Mouse (Mus musculus): ENCODE measurements around the gene Nxn.
"Not testable (repeated sequence)": the region's sequence is repeated elsewhere in the genome, so short reads cannot be mapped to it uniquely, and the experiment has no call there.

Nxn gene

GRCm38 (mm10) chr11:76255431-76256001, 143.4 kb downstream of the Nxn start:
- peak; percentile 92 for DNase-seq

GRCm38 (mm10) chr11:76253918-76254264, 145.0 kb downstream of the Nxn start:
- DNase-seq, result peak; percentile 39

- DNase-seq, result peak; percentile 82
Measured at GRCm38 (mm10) chr11:76253145-76253917, 145.6 kb downstream of the Nxn start.

- peak; percentile 78 for DNase-seq
Measured at GRCm38 (mm10) chr11:76252036-76252435, 146.9 kb downstream of the Nxn start.

- DNase-seq, result no peak
Measured at GRCm38 (mm10) chr11:76247239-76247638, 151.7 kb downstream of the Nxn start.

- DNase-seq, result no peak
Measured at GRCm38 (mm10) chr11:76246439-76246838, 152.5 kb downstream of the Nxn start.

- DNase-seq, result peak; percentile 39
Measured at GRCm38 (mm10) chr11:76243811-76244546, 155.0 kb downstream of the Nxn start.

- peak; percentile 87 for DNase-seq
Measured at GRCm38 (mm10) chr11:76242901-76243810, 155.8 kb downstream of the Nxn start, which contains the start of the genes Mrm3 and Glod4. Gene Mrm3 (plus strand): TSS chr11:76243715. Gene Glod4 (minus strand): TSS chr11:76243725.

GRCm38 (mm10) chr11:76239750-76240149, 159.2 kb downstream of the Nxn start:
- no peak for DNase-seq

- no peak for DNase-seq
Measured at GRCm38 (mm10) chr11:76236136-76236535, 162.8 kb downstream of the Nxn start.

GRCm38 (mm10) chr11:76225051-76225450, 173.9 kb downstream of the Nxn start:
- no peak for DNase-seq

- DNase-seq, result no peak
Measured at GRCm38 (mm10) chr11:76224631-76225030, 174.3 kb downstream of the Nxn start.

GRCm38 (mm10) chr11:76217390-76217800, 181.5 kb downstream of the Nxn start, which contains the start of the genes Dbil5 and Gemin4:
Gene Dbil5 (plus strand): TSS chr11:76217608.
Gene Gemin4 (minus strand): TSS chr11:76217664.
- peak; percentile 97 for DNase-seq

- DNase-seq, result peak; percentile 53
Measured at GRCm38 (mm10) chr11:76216681-76217389, 182.1 kb downstream of the Nxn start.

- no peak for DNase-seq
Measured at GRCm38 (mm10) chr11:76216049-76216540, 182.8 kb downstream of the Nxn start.

- DNase-seq, result no peak
Measured at GRCm38 (mm10) chr11:76215011-76215410, 183.9 kb downstream of the Nxn start.

- no peak for DNase-seq
Measured at GRCm38 (mm10) chr11:76213841-76214240, 185.1 kb downstream of the Nxn start.

- not testable (repeated sequence) for DNase-seq
Measured at GRCm38 (mm10) chr11:76211595-76211994, 187.3 kb downstream of the Nxn start.

GRCm38 (mm10) chr11:76210228-76210985, 188.5 kb downstream of the Nxn start:
- no peak for DNase-seq
